Mouse (Mus musculus): ENCODE results near the gene Cyp2d10. TPM values are rescaled to one million over a fixed set of nuclear protein-coding genes. Genes with fewer than 3 reads are reported as not detected.

The Cyp2d10 gene
- polyA plus RNA-seq, 1 experiment, result 0.16 TPM

GRCm38 (mm10) chr15:82385729-82386128 lies 21.3 kb downstream of the Cyp2d10 start:
- 61% methylated on average over 2 of the region's 2 CpGs for WGBS
- no peaks in the 10 kb centered on the region for H3K27me3 ChIP-seq (ENCODE audit: control insufficient read depth, insufficient read depth, low read length)
- no peak overlapping the region for H3K4me3 ChIP-seq (ENCODE audit: low read depth, low read length)
- no peak for TF ChIP-seq CTCF (IDR thresholded peaks at IDR 0.05; ENCODE audit: extremely low read depth, insufficient read length, insufficient replicate concordance, low read depth, low read length)
- no peak for TF ChIP-seq POLR2A (IDR thresholded peaks at IDR 0.05; ENCODE audit: low read depth, low read length)
- no peaks in the 10 kb centered on the region for H3K36me3 ChIP-seq (ENCODE audit: control insufficient read depth, insufficient read depth, low read length)
- peaks cover 2% of the 10 kb centered on the region; the same call in 1 of the 2 replicates for H3K4me1 ChIP-seq (ENCODE audit: control insufficient read depth, insufficient read depth, insufficient read length, low read length)
- no peak overlapping the region for H3K27ac ChIP-seq (ENCODE audit: insufficient read depth, low read depth, low read length)

GRCm38 (mm10) chr15:82382441-82382840 lies 24.6 kb downstream of the Cyp2d10 start:
- peaks cover 12% of the 10 kb centered on the region; the same call in 1 of the 2 replicates for H3K4me1 ChIP-seq (ENCODE audit: control insufficient read depth, insufficient read depth, insufficient read length, low read length)
- no peaks in the 10 kb centered on the region for H3K27me3 ChIP-seq (ENCODE audit: control insufficient read depth, insufficient read depth, low read length)
- WGBS, result 45% methylated on average over 2 of the region's 2 CpGs
- H3K4me3 ChIP-seq (ENCODE audit: low read depth, low read length), result no peak overlapping the region
- TF ChIP-seq POLR2A (IDR thresholded peaks at IDR 0.05; ENCODE audit: low read depth, low read length), result no peak
- no peak for TF ChIP-seq CTCF (IDR thresholded peaks at IDR 0.05; ENCODE audit: extremely low read depth, insufficient read length, insufficient replicate concordance, low read depth, low read length)
- no peak overlapping the region for H3K27ac ChIP-seq (ENCODE audit: insufficient read depth, low read depth, low read length)
- no peaks in the 10 kb centered on the region for H3K36me3 ChIP-seq (ENCODE audit: control insufficient read depth, insufficient read depth, low read length)

- 57% methylated on average over 7 of the region's 7 CpGs for WGBS
- peak overlapping the region; percentile 65; the same call in 1 of the 2 replicates for H3K27ac ChIP-seq (ENCODE audit: insufficient read depth, low read depth, low read length)
Measured at GRCm38 (mm10) chr15:82380714-82381062, 26.3 kb downstream of the Cyp2d10 start.

GRCm38 (mm10) chr15:82379871-82380713 lies 26.9 kb downstream of the Cyp2d10 start, which contains the start of gene Cyp2d22:
Gene Cyp2d22, minus strand, starts transcription at chr15:82380260.
- Histone ChIP-seq H3K27me3 (ENCODE audit: control insufficient read depth, insufficient read depth, low read length) (no peaks in the 10 kb centered on the region), H3K4me3 (ENCODE audit: low read depth, low read length) (peak within 1 kb of the TSS; percentile 74), H3K27ac (ENCODE audit: insufficient read depth, low read depth, low read length) (peak within 1 kb of the TSS; percentile 97), H3K4me1 (ENCODE audit: control insufficient read depth, insufficient read depth, insufficient read length, low read length) (peaks cover 13% of the 10 kb centered on the region), H3K36me3 (ENCODE audit: control insufficient read depth, insufficient read depth, low read length) (no peaks in the 10 kb centered on the region)
- 4% methylated on average over 18 of the region's 24 CpGs for WGBS
- 0 out of 2 replicates have a peak, but pooled peaks have one; percentile 2 for TF ChIP-seq POLR2A (IDR thresholded peaks at IDR 0.05; ENCODE audit: low read depth, low read length)
- TF ChIP-seq CTCF (IDR thresholded peaks at IDR 0.05; ENCODE audit: extremely low read depth, insufficient read length, insufficient replicate concordance, low read depth, low read length), result no peak

More at GRCm38 (mm10) chr15:82380714-82381062, 26.3 kb downstream of the Cyp2d10 start:
- TF ChIP-seq CTCF (IDR thresholded peaks at IDR 0.05; ENCODE audit: extremely low read depth, insufficient read length, insufficient replicate concordance, low read depth, low read length) (no peak), POLR2A (IDR thresholded peaks at IDR 0.05; ENCODE audit: low read depth, low read length) (no peak)
- no peaks in the 10 kb centered on the region for H3K36me3 ChIP-seq (ENCODE audit: control insufficient read depth, insufficient read depth, low read length)
- H3K4me1 ChIP-seq (ENCODE audit: control insufficient read depth, insufficient read depth, insufficient read length, low read length), result peaks cover 13% of the 10 kb centered on the region
- H3K27me3 ChIP-seq (ENCODE audit: control insufficient read depth, insufficient read depth, low read length), result no peaks in the 10 kb centered on the region
- peak overlapping the region; percentile 74 for H3K4me3 ChIP-seq (ENCODE audit: low read depth, low read length)

GRCm38 (mm10) chr15:82379511-82379870 lies 27.5 kb downstream of the Cyp2d10 start:
- TF ChIP-seq POLR2A (IDR thresholded peaks at IDR 0.05; ENCODE audit: low read depth, low read length) (0 out of 2 replicates have a peak, but pooled peaks have one; percentile 31), CTCF (IDR thresholded peaks at IDR 0.05; ENCODE audit: extremely low read depth, insufficient read length, insufficient replicate concordance, low read depth, low read length) (no peak)
- Histone ChIP-seq H3K27me3 (ENCODE audit: control insufficient read depth, insufficient read depth, low read length) (no peaks in the 10 kb centered on the region), H3K27ac (ENCODE audit: insufficient read depth, low read depth, low read length) (peak overlapping the region; percentile 97), H3K4me1 (ENCODE audit: control insufficient read depth, insufficient read depth, insufficient read length, low read length) (peaks cover 13% of the 10 kb centered on the region), H3K4me3 (ENCODE audit: low read depth, low read length) (peak overlapping the region; percentile 74), H3K36me3 (ENCODE audit: control insufficient read depth, insufficient read depth, low read length) (no peaks in the 10 kb centered on the region; the same call in 1 of the 2 replicates)
- WGBS, result 11% methylated on average over 7 of the region's 7 CpGs

- H3K27ac ChIP-seq (ENCODE audit: insufficient read depth, low read depth, low read length), result peak overlapping the region; percentile 97
Measured at GRCm38 (mm10) chr15:82378261-82379180, 28.5 kb downstream of the Cyp2d10 start.

More at GRCm38 (mm10) chr15:82378261-82379180, 28.5 kb downstream of the Cyp2d10 start:
- no peak for TF ChIP-seq CTCF (IDR thresholded peaks at IDR 0.05; ENCODE audit: extremely low read depth, insufficient read length, insufficient replicate concordance, low read depth, low read length)
- no peak for TF ChIP-seq POLR2A (IDR thresholded peaks at IDR 0.05; ENCODE audit: low read depth, low read length)
- WGBS, result 42% methylated on average over 15 of the region's 15 CpGs
- H3K36me3 ChIP-seq (ENCODE audit: control insufficient read depth, insufficient read depth, low read length), result peaks cover 2% of the 10 kb centered on the region; the same call in 1 of the 2 replicates
- no peaks in the 10 kb centered on the region for H3K27me3 ChIP-seq (ENCODE audit: control insufficient read depth, insufficient read depth, low read length)
- H3K4me3 ChIP-seq (ENCODE audit: low read depth, low read length), result peak overlapping the region; percentile 39
- peaks cover 13% of the 10 kb centered on the region for H3K4me1 ChIP-seq (ENCODE audit: control insufficient read depth, insufficient read depth, insufficient read length, low read length)
